Mouse (Mus musculus) hindbrain, embryonic 13.5 days (tissue): Measurements from ENCODE around the gene Gm6169. TPM values are rescaled to one million over a fixed set of nuclear protein-coding genes. Genes with fewer than 3 reads are reported as not detected.
"Not testable (repeated sequence)": the region's sequence is repeated elsewhere in the genome, so short reads cannot be mapped to it uniquely, and the experiment has no call there.

Experiments used
- ATAC-seq: fragments of 200-750 bp; cut with Nextera tagmentation; 2 replicates; pipeline ENCODE4 v1.8.0; 2017; ENCODE audit warnings: moderate TSS enrichment; ENCODE audit not compliant: low FRiP score
- H3K27ac ChIP-seq: fragments of 300-500 bp; sonication (generic); 2 replicates; pipeline ENCODE4 v1.5.1; 2015; ENCODE audit warnings: inconsistent platforms, mild to moderate bottlenecking, moderate library complexity
- H3K27me3 ChIP-seq: fragments of 300-500 bp; sonication (generic); 2 replicates; pipeline ENCODE4 v1.6.1; 2015; ENCODE audit warnings: mild to moderate bottlenecking, inconsistent platforms
- H3K36me3 ChIP-seq: fragments of 300-500 bp; sonication (generic); 2 replicates; pipeline ENCODE4 v1.6.1; 2015; ENCODE audit warnings: mild to moderate bottlenecking, inconsistent platforms
- H3K4me1 ChIP-seq: fragments of 300-500 bp; sonication (generic); replicated peaks from 2 replicates; pipeline ENCODE4 v1.6.1; 2015; ENCODE audit warnings: inconsistent platforms
- H3K4me2 ChIP-seq: fragments of 300-500 bp; sonication (generic); 2 replicates; pipeline ENCODE4 v1.6.1; 2015; ENCODE audit warnings: inconsistent platforms, mild to moderate bottlenecking, moderate library complexity
- H3K4me3 ChIP-seq: fragments of 300-500 bp; sonication (generic); 2 replicates; pipeline ENCODE4 v1.5.1; 2015; ENCODE audit warnings: mild to moderate bottlenecking, inconsistent platforms
- H3K9ac ChIP-seq: fragments of 300-500 bp; sonication (generic); 2 replicates; pipeline ENCODE4 v1.6.1; 2015; ENCODE audit warnings: mild to moderate bottlenecking, inconsistent platforms
- H3K9me3 ChIP-seq: fragments of 300-500 bp; sonication (generic); 2 replicates; pipeline ENCODE4 v1.6.1; 2016; ENCODE audit warnings: inconsistent platforms
- WGBS: fragments of 180-500 bp; shearing (Covaris S2); methylation state at CpG from one replicate; pipeline ENCODE4 v1.1.7; 2015; 5-methylcytosine and 5-hydroxymethylcytosine counted together
- polyA plus RNA-seq: library from polyadenylated mRNA; unstranded; fragments of >200 nt; fragmentation: Nextera tagmentation; extraction: Ambion mirVana; gene quantifications from 2 replicates; pipeline ENCODE4 v1.2.1, GENCODE M21; 2015

The Gm6169 gene
- polyA plus RNA-seq, 1 experiment from 2014 or later = 0.86 TPM

DNA sequence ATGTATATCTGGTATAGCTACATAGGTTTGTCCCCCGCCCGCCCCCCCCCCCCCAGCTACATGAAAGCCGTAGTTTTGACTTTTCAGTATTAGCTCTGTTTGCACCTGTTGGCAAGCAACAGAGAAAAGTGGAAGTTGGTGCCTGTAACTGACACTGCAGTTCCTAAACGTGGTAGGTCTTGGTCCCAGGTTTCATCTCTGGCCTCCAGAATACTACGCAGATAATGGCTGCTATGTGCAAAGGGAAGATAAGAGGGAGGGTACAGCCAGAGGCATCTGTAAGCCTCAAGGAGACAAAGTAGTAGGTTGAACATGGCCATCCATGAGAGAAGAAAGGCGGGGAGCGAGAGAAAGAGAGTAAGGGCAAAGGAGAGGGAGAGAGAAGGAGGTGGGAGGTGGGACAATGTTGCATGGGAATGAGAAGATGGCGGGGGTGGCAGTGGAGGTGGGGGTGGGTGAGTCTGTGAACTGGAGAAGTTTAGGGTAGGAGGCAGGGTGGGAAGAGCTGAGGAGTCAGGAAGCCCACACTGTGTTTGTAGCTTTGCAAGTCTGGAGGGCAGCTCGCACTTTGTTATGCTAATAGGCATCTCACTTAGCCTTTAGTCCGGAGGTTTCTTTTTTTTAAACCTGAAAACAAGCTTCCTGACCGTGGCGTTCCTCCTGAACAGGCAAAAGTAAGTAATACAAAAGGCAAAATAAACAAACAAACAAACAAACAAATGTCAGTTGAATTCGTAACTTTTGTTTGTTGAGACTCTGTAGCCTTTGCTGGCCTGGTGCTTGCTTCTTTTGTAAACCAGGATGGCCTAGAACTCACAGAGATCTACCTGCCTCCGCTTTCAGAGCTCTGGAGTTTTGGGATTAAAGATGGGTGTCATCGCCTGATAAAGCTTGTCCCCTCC lies 32.1 kb downstream of the Gm6169 start, which contains the start of gene Fam169a:
Gene Fam169a (plus strand): TSS at position 638 of the 902 bp plus-strand sequence.
- no peak within 1 kb of the TSS for H3K4me3 ChIP-seq
- H3K27ac ChIP-seq = no peak within 1 kb of the TSS
- H3K4me2 ChIP-seq = no peak within 1 kb of the TSS
- no peak for ATAC-seq
- H3K4me1 ChIP-seq = 0 out of 2 replicates have a peak, but pooled peaks cover 4% of the 10 kb centered on the region
- no peaks in the 10 kb centered on the region for H3K9me3 ChIP-seq
- no peak within 1 kb of the TSS for H3K9ac ChIP-seq
- H3K36me3 ChIP-seq = no peaks in the 10 kb centered on the region
- WGBS = 36% methylated on average over 15 of the region's 15 CpGs
- peaks cover 15% of the 10 kb centered on the region; the same call in 1 of the 2 replicates for H3K27me3 ChIP-seq

DNA sequence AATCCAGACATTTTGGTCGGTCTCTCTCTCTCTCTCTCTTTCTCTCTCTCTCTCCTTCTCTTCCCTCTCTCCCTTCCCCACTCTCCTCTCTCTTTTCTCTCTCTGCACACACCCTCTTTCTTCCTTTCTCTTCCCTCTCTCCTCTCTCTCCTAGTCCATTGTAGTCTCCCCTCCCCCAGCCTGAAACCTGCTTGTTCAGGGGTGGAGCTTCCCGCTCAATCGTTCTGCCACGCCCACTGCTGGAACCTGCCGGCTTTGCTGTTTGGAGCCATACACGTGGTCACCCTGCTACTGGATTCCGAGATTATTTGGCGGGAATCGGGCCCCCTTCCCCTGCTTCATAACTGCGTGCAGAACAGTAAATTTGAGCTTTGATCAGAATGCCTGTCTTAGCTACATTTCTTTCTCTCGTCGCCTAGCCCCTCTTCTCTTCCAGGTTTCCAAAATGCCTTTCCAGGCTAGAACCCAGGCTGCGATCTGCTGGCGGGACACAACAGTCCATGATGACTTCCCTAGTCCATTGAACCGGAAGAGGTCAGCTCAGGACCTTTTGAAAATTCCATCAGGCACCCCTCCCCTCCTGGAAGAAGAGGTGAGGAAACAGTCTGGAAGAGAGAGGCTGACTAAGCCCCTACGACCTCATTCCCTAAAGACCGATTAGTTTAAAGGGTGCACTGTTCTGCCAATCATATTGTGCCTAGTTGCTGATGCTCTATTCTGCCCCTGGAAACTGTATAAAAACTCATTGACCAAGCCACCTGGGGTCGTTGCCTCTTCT lies 34.0 kb downstream of the Gm6169 start:
- 0 out of 2 replicates have a peak overlapping the region, but pooled peaks have one; percentile 2 for H3K4me2 ChIP-seq
- not testable (repeated sequence) for ATAC-seq
- 43% methylated on average over 18 of the region's 18 CpGs for WGBS

DNA sequence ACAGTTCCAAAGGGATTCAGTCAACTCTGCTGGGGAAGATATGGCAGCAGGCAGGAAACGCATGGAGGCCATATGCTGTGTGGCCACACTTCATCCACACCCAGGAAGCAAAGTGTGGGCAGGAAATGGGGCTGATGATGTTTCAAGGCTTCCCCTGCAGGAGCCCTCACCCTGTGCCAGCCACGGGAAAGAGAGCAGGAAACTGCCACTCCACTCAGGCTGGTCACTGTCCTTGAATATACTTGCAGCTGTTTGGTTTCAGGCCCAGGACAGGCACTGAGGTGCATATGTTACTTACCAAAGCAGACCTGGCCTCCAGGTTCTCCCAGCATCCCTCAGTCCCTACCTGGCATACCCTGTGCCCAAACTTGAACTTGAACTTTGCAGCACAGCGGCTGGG lies 34.6 kb downstream of the Gm6169 start:
- Histone ChIP-seq H3K27ac (no peak overlapping the region), H3K27me3 (peaks cover 15% of the 10 kb centered on the region; the same call in 1 of the 2 replicates), H3K36me3 (no peaks in the 10 kb centered on the region), H3K9ac (no peak overlapping the region), H3K4me1 (0 out of 2 replicates have a peak, but pooled peaks cover 4% of the 10 kb centered on the region), H3K4me3 (no peak overlapping the region), H3K9me3 (no peaks in the 10 kb centered on the region), H3K4me2 (0 out of 2 replicates have a peak overlapping the region, but pooled peaks have one; percentile 2)
- 0 out of 2 replicates have a peak, but pooled peaks have one; percentile 17 for ATAC-seq
- WGBS = 73% methylated on average over 3 of the region's 3 CpGs

More for the DNA sequence above, 34.0 kb downstream of the Gm6169 start:
- not testable (repeated sequence) for H3K4me1 ChIP-seq, H3K27ac ChIP-seq, H3K36me3 ChIP-seq, H3K4me3 ChIP-seq, H3K9me3 ChIP-seq, H3K9ac ChIP-seq
- H3K27me3 ChIP-seq = peaks cover 15% of the 10 kb centered on the region; the same call in 1 of the 2 replicates

DNA sequence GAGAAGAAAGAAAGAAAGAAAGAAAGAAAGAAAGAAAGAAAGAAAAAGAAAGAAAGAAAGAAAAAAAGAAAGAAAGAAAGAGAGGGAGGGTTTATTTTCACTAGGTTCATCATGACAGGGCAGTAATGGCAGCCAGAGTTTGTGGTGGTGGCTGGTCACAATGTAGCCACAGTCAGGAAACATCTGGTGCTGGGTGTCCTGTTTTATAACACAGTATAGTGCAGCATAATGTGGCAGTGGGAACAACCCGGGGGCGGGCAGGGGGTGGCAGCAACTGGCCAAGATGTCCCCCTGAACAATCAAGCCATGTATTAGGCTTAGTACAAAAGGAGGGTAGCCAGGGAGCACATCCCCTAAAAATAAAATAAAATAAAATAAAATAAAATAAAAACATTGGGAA lies 35.6 kb downstream of the Gm6169 start:
- Histone ChIP-seq H3K4me1 (0 out of 2 replicates have a peak, but pooled peaks cover 4% of the 10 kb centered on the region), H3K36me3 (no peaks in the 10 kb centered on the region), H3K9me3 (no peaks in the 10 kb centered on the region), H3K27me3 (peaks cover 15% of the 10 kb centered on the region; the same call in 1 of the 2 replicates), H3K9ac (no peak overlapping the region), H3K4me2 (no peak overlapping the region), H3K27ac (no peak overlapping the region), H3K4me3 (no peak overlapping the region)
- no peak for ATAC-seq
- WGBS = 94% methylated on average over 2 of the region's 2 CpGs

DNA sequence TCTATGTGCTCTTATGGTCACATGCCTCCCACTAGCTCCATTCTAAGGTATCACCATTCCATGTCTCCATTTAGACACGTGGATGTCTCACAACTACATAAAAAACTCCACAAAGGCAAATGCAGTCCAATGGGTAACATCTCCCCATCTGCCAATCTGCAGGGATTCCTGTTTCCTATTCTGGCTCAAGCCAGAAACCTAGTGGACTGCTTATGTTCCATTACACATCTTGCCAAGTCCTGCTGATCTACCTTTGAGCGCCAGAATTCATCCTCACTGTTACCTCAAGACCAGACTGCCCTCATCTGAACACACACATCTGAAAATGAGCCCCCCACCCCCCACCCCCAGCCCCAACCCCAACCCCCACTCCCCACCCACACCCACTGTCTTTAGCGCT lies 36.9 kb downstream of the Gm6169 start:
- no peaks in the 10 kb centered on the region for H3K36me3 ChIP-seq
- 87% methylated on average over 3 of the region's 3 CpGs for WGBS
- H3K27me3 ChIP-seq = 0 out of 2 replicates have a peak, but pooled peaks cover 10% of the 10 kb centered on the region
- ATAC-seq = no peak
- no peaks in the 10 kb centered on the region for H3K9me3 ChIP-seq
- H3K4me3 ChIP-seq = no peak overlapping the region
- 0 out of 2 replicates have a peak, but pooled peaks cover 4% of the 10 kb centered on the region for H3K4me1 ChIP-seq
- H3K9ac ChIP-seq = no peak overlapping the region
- H3K4me2 ChIP-seq = no peak overlapping the region
- no peak overlapping the region for H3K27ac ChIP-seq

DNA sequence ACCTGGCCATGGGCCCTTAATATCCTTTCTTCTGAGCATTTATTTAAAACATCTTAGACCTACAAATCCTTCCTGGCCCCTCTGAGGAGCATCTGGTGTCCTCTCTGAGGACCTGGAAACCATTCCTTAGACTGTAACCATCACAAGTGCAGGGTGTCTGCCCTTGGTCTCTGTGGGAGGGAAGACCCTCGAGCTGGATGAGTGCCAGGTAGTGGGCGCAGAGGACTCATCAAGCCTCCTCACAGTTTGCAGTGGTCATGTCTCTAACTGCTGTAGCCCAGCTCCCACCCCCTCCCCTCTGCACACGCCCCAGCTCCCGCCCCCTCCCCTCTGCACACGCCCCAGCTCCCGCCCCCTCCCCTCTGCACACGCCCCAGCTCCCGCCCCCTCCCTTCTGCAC lies 38.7 kb downstream of the Gm6169 start:
- Histone ChIP-seq H3K36me3 (no peaks in the 10 kb centered on the region), H3K27ac (no peak overlapping the region), H3K9me3 (no peaks in the 10 kb centered on the region), H3K27me3 (0 out of 2 replicates have a peak, but pooled peaks cover 3% of the 10 kb centered on the region), H3K4me1 (0 out of 2 replicates have a peak, but pooled peaks cover 4% of the 10 kb centered on the region), H3K4me2 (no peak overlapping the region), H3K9ac (no peak overlapping the region), H3K4me3 (no peak overlapping the region)
- no peak for ATAC-seq
- 28% methylated on average over 6 of the region's 8 CpGs for WGBS

DNA sequence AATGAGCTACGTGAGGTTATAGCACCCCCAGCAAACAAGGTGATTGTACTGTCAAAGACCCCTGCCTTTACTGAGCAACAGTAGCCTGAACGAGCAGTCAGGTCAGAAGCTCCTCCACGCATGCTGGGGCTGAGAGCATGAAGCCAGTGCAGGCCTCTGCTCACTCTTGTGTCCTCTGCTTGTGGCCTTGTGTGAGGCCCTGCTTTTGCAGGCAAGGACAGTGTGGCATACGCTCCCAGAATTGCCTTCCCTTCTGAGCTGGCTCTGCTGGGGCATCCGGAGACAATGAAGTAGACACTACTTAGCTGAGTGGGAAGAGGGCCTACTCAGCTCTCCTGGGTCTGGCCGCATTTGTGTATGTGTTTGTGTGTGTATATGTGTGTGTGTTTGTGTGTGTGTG lies 39.3 kb downstream of the Gm6169 start:
- no peak overlapping the region for H3K9ac ChIP-seq
- H3K27me3 ChIP-seq = 0 out of 2 replicates have a peak, but pooled peaks cover 3% of the 10 kb centered on the region
- 0 out of 2 replicates have a peak, but pooled peaks cover 4% of the 10 kb centered on the region for H3K4me1 ChIP-seq
- H3K27ac ChIP-seq = no peak overlapping the region
- H3K4me2 ChIP-seq = no peak overlapping the region
- no peaks in the 10 kb centered on the region for H3K36me3 ChIP-seq
- no peaks in the 10 kb centered on the region for H3K9me3 ChIP-seq
- no peak overlapping the region for H3K4me3 ChIP-seq
- no peak for ATAC-seq
- 93% methylated on average over 6 of the region's 6 CpGs for WGBS

DNA sequence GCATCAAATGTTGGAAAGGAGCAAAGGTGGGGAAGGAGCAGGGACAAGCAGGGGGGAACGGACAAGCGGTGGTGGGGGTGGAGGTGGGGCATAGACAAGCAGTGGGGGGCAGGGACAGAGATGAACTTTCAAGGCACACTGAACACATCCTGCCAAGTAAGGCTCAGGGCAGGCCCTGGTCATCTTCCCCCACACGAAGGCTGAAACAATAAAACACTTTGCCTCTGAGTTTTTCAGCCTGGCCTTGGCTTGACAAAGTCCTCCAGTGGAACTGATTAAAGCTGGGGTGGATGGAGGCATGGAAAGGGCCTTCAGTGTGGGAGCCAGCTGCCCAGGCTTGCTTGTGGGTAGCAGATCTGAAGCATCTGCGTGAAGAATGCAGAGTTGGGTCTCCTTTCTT lies 41.2 kb downstream of the Gm6169 start:
- Histone ChIP-seq H3K27me3 (no peaks in the 10 kb centered on the region), H3K4me3 (no peak overlapping the region), H3K9ac (no peak overlapping the region), H3K36me3 (no peaks in the 10 kb centered on the region), H3K27ac (no peak overlapping the region), H3K4me2 (no peak overlapping the region), H3K4me1 (no peaks in the 10 kb centered on the region), H3K9me3 (no peaks in the 10 kb centered on the region)
- 61% methylated on average over 4 of the region's 4 CpGs for WGBS
- ATAC-seq = no peak

DNA sequence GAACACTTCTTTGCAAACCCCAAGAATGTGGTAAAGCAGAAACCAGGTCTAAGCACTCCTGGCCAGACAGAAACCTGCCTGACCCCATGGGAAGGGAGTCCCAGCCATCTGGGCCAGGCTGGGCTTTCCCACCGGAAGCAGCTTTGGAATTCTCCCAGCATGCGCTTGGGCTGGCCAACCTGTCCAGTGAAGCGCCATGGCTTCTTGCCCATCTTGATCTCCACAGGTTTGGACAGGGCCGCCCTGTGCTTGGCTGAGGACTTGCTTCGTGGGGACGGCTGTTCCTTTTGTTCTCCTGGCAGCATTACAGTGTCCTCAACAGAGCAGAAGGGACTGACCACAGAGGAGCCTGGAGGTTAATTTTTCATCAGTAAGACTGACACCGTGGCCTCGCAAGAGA lies 45.2 kb downstream of the Gm6169 start:
- no peaks in the 10 kb centered on the region for H3K9me3 ChIP-seq
- H3K4me2 ChIP-seq = no peak overlapping the region
- no peaks in the 10 kb centered on the region for H3K36me3 ChIP-seq
- H3K9ac ChIP-seq = no peak overlapping the region
- ATAC-seq = no peak
- no peak overlapping the region for H3K4me3 ChIP-seq
- no peaks in the 10 kb centered on the region for H3K27me3 ChIP-seq
- no peaks in the 10 kb centered on the region for H3K4me1 ChIP-seq
- 71% methylated on average over 8 of the region's 8 CpGs for WGBS
- no peak overlapping the region for H3K27ac ChIP-seq

DNA sequence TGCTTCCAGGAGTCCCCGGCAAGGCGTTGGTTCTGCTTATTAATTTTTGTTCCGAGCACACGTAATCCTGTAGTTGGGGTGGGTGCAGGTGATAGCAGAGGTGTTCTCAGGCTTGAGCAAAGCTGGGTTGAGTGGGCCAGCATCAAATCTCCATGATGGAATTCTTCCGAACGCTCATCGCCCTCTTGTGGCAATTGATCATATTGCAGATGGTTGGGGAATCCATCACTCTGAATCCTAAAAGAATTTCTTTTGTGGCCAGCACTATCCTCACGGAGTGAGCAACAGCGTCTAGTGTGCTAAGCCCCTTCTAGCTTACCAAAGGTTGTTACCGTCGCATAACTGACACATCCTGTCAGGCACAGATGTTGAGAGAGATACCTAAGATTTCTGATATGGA lies 46.4 kb downstream of the Gm6169 start:
- Histone ChIP-seq H3K27me3 (no peaks in the 10 kb centered on the region), H3K4me3 (no peak overlapping the region), H3K4me1 (no peaks in the 10 kb centered on the region), H3K9me3 (no peaks in the 10 kb centered on the region), H3K36me3 (no peaks in the 10 kb centered on the region), H3K4me2 (no peak overlapping the region), H3K27ac (no peak overlapping the region), H3K9ac (no peak overlapping the region)
- ATAC-seq = peak; percentile 59; the same call in 1 of the 2 replicates
- WGBS = 16% methylated on average over 11 of the region's 11 CpGs

DNA sequence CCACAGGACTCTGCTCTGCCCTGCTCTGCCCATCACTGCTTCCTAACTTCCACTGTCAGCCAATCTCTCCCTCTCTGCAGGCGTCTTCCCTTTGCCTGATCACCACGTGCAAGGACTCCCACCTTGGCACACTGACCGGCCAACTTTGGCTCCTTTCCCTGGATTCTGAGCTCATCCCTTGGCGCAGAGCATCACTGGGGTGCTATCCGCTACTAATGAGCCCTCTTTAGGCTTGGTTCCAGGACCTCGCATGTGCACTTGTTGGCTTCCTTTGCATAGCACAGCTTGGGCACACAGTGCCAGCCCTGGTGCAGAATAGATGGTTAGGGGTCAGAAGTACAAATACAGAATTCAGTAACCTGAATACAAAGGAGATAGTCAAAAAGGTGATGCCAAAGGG lies 47.9 kb downstream of the Gm6169 start:
- Histone ChIP-seq H3K4me3 (no peak overlapping the region), H3K27ac (no peak overlapping the region), H3K4me2 (no peak overlapping the region), H3K9ac (no peak overlapping the region), H3K36me3 (no peaks in the 10 kb centered on the region), H3K9me3 (no peaks in the 10 kb centered on the region), H3K27me3 (no peaks in the 10 kb centered on the region), H3K4me1 (no peaks in the 10 kb centered on the region)
- ATAC-seq = no peak
- WGBS = 63% methylated on average over 6 of the region's 6 CpGs
